Mouse (Mus musculus): ENCODE results near the gene Meis3.

The Meis3 gene

DNA sequence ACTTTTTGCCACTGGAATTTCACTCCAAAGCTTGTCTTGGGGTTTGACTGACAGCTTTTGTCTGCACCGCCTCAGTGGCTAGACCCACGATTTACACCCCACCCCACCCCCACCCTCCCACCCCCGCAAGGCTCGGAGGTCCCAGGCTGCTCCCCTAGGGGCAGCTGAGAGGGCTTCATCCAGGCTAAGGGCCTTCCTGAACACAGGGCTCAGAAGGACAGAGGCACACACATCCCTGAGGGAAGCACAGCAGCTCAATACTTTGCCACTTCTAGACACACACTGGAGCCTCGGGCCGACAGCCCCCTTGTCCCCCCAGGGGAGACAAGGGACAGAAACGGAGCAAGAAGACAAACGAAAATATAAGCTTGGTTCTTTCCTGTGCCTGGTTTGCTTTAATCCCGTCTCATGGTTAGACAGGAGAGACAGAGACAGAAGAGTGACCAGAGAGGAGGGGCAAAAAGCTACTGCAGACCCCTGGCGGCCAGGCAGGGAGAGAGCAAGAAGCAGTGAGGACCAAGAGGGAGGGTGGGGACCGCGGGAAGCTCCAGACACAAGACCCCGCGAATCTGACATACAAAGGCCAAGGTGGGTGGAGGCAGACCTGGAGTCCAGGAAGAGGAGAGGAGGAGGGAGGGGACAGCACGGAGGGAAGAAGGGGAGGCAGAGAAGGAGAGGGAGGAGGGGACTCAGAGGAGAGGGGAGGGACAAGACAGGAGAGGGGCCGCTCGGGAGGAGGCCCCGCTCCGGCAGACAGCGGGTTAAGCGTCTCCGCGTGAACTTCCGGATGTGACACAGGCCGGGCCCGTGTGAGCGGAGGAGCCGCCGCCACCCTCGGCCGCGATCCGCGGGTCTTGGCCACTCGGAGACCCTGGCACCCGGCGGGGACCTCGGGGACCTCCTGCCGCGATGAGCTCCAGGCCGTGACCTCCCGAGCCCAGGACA lies at the start of gene Meis3:
Meis3 (plus strand) TSS at position 494 of the 945 bp plus-strand sequence.
- DNase-seq (ENCODE audit: low spot score), result peak; percentile 18

GRCm38 (mm10) chr7:16125829-16126228 lies 49.1 kb upstream of the Meis3 start:
- DNase-seq (ENCODE audit: low spot score), result no peak

DNA sequence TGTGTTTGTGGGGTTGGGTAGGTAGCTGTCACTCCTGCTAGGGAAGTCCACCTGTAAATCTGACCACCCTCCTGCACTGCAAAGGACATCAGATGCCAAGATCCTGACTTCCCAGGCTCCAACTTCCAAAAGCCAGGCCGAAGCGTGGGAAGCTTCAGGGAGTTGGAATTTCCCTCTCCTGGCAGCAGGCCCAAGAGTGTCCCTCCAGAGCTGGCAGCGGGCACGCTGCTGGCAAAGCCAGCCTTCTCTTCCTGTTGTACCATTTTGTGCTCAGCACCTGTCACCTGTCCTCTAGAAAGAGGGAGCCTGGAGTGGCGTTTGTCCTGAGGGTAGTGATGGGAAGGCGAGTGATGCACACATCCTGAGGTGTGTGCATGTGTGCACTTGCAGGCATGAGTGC lies 46.5 kb upstream of the Meis3 start:
- DNase-seq (ENCODE audit: low spot score), result no peak

- no peak for DNase-seq (ENCODE audit: low spot score)
These were observed 46.0 kb upstream of the Meis3 start for GRCm38 (mm10) chr7:16128899-16129298.

DNA sequence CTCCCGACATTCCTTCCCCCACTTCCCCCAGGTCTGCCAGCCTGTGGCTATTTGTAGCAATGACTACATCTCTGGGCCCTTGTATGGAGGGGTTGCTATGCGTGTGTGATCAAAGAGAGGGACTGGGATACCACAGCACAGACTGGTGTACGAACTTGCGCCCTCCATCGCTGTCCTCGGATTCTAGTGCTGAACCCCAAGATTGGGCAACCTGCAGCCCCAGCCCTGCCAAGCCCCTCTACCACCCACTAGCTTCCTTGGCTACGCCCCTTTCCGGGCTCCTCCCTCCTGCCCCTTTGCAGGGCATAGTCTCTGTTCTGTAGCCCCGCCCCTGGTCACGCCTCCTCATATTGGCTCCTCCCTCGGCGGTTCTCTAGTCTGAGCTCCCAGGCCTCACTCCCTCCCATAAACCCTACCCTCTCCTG lies 45.5 kb upstream of the Meis3 start, which contains the start of gene Slc8a2:
Slc8a2 (plus strand) TSS at position 406 of the 425 bp plus-strand sequence.
- DNase-seq (ENCODE audit: low spot score), result peak; percentile 47

DNA sequence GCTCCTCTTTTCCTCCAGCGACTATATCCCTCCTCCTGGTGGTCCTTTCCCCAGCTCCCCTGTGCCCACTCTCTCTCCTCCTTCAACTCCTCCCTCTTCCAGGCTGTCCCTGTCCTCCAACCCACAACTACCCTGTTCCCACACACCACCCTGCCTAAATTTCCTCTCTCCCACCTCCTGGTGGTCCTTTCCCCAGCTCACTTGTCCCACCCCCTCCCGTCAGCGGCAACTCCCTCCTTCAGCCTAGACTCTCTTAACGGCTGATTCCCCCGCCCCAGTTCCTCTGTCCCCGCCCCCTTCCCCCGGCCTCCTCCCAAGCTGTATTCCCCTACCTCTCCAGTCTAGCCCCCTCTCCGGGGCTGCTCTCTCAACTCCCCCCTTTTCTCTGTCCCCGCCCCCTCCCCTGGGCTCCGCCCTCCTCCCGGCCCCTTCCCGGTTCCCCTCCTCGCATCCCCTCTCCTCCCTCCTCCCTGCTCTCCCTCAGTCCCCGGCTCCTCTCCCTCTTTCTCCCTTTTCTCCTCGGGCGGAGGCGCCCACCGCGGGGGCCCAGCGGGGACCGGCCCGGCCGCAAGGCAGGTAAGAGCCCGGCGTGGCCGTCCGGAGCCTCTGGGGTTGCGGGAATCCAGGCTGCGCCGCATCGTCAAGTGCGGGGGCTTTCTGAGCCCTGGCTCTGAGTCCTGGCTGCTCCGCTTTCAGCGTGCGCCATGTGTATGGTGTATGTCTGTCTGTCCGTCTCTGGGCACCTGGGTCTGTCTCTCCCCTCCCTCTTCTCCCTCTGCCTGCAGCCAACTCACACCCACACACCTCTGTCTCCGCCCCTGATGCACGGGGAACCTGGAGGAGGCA lies 44.8 kb upstream of the Meis3 start:
- DNase-seq (ENCODE audit: low spot score), result no peak

DNA sequence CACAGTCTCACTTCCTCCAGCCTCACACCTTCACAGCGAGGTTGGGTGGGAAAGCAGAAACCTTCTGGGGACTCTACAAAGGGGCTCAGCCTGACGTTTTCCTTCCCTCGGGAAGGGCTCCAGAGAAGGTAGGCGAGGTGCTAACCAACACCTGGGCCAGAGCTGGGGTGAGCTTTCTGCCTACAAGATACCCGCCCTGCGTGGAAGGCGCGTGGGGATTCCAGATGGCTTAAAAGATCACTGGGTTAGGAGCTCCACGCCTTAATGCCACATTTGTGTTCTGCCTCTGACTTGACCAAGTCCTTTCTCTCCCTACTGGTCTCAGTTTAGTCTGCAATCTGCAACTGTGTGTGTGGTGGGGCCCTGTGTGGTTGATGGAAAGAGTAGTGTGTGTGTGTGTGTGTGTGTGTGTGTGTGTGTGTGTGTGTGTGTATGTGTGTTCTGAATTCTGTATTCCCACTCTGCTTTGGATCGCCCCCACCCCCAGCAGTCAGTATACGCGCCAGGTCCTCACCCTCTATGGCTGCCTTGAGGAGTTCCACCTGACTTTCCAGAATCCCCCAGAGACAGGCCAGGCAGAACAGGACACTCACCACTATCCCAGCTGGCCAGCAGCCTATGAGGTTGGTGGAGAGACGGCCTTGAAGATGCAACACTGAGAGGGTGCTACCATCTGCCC lies 43.8 kb upstream of the Meis3 start:
- DNase-seq (ENCODE audit: low spot score), result no peak

- no peak for DNase-seq (ENCODE audit: low spot score)
These were observed 42.7 kb upstream of the Meis3 start for GRCm38 (mm10) chr7:16132161-16132581.

DNA sequence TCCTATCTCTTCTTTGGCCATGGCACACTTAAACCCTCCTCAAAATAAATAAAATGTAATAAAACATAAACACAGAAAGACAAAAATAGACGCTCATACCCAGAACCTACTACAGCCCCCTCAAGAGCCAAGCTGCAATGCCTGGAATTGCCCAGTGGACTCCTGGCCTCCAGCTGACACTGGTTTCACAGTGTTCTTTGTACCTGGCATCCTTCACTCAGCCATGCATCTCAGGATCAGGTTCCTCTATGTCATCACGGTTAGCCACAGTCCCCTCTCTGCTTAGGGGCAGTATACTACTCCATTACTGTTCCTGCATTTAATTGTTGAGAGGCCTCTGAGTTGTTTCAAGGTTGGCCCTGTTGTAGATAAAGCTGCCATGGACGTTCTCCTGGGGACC lies 42.0 kb upstream of the Meis3 start:
- DNase-seq (ENCODE audit: low spot score), result no peak

GRCm38 (mm10) chr7:16133691-16134090 lies 41.2 kb upstream of the Meis3 start:
- DNase-seq (ENCODE audit: low spot score), result no peak

DNA sequence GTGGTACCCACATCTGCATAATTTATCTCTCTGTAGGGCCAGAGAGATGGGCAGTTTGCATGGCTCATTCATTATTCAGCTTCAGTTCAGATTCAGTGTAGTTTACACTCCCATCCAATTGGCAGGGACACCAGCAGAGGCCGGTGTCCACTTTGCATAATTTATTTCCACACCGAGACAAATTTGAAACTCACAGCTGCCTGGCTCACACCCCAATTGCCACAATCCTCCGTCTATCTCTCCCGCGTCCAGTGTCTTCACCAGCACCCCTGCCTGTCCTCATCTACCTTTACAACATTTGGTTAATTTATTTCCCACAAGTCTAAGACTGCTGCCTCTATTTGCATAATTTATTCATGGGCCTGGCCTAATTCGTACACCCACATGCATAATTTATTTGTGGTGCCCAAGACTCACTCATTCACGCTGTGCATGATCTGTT lies 39.9 kb upstream of the Meis3 start:
- DNase-seq (ENCODE audit: low spot score), result no peak

DNA sequence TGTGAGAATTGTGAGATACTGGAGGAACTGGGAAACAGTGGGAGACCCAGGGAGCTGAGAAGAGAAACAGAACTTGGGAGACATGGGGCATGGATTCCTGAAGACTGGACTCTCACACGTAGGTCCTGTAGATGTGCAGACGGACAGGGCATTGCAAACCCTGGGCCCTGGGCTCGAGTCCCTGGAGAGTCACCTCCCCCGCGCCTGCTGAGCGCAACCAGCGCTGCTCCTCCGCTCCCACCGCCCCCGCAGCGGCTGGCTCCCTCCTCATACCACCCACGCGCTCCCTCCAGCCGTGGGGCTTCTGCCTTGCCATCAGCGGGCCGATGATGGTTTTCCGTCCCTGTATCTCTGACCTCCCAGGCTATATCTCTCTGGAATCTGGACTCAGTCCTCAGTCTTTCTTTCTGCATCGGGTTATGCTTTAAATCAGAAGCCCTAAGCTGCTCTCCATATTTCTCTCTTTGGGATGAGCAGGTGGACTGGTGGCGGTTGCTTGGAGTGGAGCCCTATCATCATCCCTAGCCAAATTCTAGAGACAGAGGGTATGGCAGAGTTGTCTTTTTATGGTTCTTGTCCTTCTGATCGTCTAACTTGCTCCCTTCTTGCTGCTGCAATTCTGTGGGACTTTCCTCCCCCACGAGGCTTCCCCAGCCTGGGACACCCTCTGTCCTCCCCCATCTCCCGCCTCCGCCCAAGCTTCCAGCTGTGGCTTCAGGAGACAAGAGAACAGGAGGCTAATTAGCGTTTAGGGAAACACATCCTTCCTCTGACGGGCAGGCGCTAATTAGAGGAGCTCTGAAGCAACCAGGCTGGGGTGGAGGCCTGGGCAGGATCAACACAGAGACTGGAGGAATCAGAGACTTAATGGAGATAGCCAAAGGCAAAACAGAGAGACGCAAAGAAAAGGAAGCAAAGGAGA lies 28.1 kb upstream of the Meis3 start:
- DNase-seq (ENCODE audit: low spot score), result no peak

GRCm38 (mm10) chr7:16147643-16148042 lies 27.2 kb upstream of the Meis3 start:
- DNase-seq (ENCODE audit: low spot score), result no peak

- no peak for DNase-seq (ENCODE audit: low spot score)
These were observed 25.6 kb upstream of the Meis3 start for GRCm38 (mm10) chr7:16149241-16149640.

DNA sequence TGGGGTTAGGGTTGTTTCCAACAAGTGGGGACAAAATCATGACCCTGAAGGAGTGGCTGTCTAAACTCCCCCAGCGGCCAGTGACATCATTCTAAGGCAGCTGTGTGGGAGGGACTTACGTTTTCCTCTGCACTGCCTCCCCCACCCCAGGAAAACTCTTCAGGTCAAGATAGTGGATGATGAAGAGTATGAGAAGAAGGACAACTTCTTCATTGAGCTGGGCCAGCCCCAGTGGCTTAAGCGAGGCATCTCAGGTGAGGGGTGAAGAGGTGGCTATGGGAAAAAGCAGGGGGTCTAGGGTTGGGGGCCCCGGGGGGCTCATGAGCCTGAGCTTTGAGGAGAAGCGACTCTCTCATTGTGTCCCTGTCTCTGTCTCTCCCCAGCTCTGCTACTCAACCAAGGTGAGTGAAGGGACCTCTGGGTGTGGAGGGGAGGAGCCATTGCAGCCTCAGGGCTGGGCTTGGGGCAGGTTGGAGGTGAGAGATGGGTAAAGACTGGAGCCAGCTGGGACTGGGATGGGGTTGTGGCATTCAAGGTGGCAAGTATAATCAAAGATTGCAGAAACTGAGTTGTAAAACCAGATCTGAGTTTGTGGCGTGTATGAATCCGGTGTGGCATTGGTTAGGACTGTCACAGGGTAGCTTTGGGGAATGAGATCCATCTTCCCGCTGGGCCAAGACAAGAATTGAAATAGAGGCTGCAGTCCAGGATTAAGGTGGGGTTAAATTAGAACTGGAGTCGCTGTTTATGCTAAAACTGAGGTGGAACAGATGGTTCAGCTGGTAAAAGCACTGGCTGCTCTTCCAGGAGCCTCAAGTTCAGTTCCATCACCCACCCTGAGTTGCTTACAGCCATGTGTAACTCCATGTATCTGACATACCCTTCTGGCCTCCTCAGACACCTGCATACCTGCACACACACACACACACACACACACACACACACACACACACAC lies 24.4 kb upstream of the Meis3 start:
- no peak for DNase-seq (ENCODE audit: low spot score)

- DNase-seq (ENCODE audit: low spot score), result no peak
These were observed 21.4 kb upstream of the Meis3 start for GRCm38 (mm10) chr7:16153522-16153921.

DNA sequence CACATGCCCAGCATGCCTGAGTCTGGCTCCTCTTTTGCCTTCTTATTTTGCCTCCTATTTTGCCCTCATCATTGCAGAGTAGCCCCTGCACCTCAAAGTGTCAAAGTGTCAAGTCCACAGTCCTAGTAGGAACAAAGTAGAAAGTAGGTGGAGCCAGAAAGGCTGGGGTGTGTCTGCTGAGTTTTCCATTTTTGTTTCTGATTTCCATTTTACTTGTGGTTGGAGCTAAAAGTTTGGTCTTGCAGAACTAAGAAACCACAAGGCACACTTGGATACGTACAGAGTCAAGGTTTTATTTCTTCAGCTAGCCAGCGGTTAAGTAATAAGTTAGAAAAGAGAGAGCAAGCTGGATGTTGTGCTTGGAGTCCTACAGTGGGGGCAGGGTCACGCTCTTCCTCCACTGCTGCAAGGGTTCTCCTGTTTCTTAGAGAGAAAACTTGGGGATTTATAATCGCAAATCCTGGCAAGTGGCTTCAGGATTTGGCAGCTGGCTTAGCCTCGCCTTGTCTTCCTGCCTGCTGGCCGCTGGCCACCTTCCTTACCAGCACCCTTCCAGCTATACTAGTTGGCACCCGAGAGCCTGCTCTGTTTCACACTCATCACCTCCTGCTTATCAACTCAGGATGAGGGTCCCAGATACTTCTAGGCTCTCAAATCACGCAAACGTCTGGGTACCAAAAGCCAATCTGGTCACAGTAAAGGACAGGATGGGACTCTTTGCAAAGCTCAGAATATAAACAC lies 19.6 kb upstream of the Meis3 start:
- peak; percentile 30 for DNase-seq (ENCODE audit: low spot score)

- DNase-seq (ENCODE audit: low spot score), result no peak
These were observed 18.7 kb upstream of the Meis3 start for GRCm38 (mm10) chr7:16156105-16156714.

GRCm38 (mm10) chr7:16158735-16159134 lies 16.2 kb upstream of the Meis3 start:
- DNase-seq (ENCODE audit: low spot score), result no peak
